Mouse (Mus musculus) erythroblast, adult 5-6 weeks (primary cell): ENCODE results near the gene Lyl1. TPM values are rescaled to one million over a fixed set of nuclear protein-coding genes. Genes with fewer than 3 reads are reported as not detected.

Source experiments
- ATAC-seq: replicated peaks from 2 replicates; pipeline ENCODE4 v1.8.0; 2016; ENCODE audit warnings: moderate number of reproducible peaks, mild to moderate bottlenecking, moderate TSS enrichment, inconsistent platforms; ENCODE audit not compliant: poor library complexity, low FRiP score, severe bottlenecking
- total RNA-seq, 2 experiments: library from RNA; stranded (forward) in 1 of 2; stranded (reverse) in 1 of 2; fragments of 150-400 nt in 1 of 2; fragments of 200-764, 138-1000 nt in 1 of 2; gene quantifications; 2 replicates each; pipeline versions ENCODE4 v1.2.3 to v1.2.4; 2015 to 2017; ENCODE audit warnings: low replicate concordance in 2 of 2

The Lyl1 gene
- total RNA-seq (2015; ENCODE audit: low replicate concordance) (37.4 and 40.3 TPM in 2 replicates), total RNA-seq (2017; ENCODE audit: low replicate concordance) (43.1 and 44.2 TPM in 2 replicates)

DNA sequence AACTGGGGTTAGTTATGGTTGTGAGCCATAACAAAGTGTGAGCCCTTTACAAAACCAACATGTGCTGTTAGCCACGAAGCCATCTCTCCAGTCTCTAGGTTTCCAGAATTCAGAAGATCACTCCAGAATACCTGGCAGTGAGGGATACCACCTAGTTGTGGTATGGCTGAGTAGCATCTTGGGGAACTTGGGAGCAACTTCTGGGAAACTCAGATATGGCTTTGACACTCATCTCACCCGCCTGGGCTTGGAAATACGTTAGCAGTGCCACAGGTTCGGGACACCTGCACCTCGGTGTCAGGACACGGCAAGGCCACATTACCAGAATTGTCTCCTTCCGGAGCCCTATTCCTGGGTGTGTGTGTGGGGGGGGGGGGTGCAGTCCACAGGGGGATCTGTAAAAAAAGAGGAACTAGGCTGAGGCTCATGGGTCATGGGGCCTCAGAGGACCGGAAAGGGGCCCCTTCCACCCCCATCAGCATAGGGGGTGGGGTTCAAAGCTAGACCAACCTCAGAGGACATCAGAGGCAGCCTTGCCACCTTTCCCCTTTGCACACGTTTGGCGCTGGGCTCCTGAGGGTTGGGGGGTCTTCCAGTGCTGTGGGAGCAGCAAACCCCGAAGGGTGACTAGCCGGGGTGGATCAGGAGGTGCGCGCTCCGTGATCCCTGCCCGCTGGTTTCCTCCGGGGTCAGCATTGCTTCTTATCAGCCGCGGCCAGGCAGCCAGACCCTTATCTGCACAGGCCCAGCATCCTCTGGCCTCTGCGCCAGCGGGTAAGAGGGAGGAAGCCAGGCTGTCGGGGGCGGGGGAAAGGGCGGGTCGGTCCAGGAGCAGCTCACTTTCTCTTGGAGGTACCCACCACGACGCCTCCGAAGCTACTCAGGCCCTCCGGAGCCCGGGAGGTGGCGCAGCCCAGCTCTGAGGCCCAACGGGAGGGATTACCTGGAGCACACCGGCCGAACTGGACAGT, at the start of gene Lyl1:
TSS of gene Lyl1 (plus strand) at position 517 of the 971 bp plus-strand sequence.
- ATAC-seq = peak; percentile 68

DNA sequence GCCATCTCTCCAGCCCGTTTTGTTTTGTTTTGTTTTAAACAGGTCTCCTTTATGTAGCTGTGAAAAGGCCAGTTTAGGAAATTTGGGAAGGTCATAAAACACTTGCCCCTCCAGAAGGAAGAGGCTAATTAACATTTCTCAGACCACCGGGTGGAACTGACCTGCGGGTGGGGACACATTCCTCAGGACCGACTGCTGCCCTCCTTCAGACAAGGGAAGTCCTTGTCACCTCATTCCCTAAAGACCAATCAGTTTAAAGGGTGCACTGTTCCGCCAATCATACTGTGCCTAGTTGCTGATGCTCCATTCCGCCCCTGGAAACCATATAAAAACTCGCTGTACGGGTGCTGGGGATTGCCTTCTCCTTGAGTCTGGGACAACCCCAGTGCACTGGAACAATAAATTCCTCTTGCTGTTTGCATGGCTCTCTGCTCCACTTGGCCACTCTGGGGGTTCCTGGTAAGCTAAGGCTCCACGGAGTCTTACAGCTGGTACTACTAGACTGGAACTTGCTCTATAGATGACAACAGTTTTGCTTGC, 48.1 kb upstream of the Lyl1 start:
- no peak for ATAC-seq

DNA sequence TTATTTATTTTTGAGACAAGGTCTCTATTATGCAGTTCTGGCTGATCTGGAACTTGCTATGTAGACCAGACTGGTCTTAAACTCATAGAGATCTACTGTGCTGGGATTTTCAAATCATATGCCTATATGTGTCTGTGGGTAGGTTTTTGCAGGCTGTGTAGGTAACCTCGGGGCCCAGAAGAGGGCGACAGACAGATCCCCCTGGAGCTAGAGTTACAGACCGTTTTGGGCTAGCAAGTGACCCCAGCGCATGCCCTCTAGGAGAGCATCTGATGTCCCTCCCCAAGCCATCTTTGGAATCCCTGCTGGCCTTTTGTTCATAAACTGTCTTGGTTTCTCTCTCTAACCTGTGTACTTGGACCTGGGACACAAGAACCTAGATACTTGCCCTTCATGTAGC, 46.7 kb upstream of the Lyl1 start:
- ATAC-seq = no peak

DNA sequence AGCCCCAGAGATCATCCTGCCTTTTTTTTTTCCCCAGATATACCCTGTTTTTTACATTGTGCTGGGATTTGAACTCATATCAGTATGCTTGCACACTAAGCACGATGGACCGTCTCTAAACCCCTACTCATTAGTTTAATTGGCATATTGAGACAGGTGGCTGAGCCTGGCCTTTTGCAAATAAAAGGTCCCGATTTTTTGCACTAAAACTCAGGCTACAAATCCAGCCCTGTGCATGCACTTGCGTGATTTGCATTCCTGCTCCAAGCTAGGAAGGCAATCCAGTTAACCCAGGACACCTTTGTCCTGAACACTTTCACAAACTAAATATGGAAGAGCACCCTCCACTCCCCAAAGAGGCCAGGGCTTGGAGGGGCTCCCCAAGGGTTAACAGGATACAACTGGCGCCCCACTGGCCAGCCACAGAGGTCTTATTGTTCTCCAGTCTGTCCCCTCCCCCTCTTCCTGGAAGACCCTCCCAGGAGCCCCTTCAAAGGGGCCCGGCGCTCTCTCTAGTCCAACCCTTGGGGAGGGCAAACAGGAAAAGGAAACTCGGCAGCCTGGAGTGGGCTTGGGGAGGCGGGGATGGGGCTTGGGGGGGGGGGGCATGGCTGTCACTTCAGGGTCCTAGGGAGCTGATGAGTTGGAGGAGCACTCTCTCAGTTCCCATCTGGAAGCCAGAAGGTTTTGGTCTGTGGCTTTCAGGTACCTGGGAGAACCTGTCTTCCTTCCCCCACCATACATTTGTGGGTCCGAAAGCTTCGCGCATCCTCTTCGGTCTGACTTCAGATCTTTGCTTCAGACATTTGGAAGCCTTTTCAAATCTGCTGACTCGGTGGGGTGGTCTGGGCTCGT, 45.7 kb upstream of the Lyl1 start:
- no peak for ATAC-seq

DNA sequence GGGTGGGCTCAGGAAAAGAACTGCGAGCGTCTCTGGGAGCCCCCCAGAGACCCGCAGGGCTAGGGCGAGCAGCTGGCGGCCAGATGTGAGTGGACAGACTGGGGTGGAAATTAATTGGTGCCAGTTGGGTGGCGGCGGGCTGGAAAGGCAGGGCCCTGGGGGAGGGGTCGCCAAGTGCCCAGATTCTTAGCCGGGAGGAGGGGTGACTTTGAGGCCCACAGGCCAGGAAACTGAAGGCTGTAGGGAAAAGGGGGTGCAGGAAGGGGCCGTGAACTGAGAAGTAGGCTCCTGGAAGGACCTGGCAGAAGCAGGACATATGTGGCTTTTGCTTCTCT, 45.1 kb upstream of the Lyl1 start:
- 0 out of 2 replicates have a peak, but pooled peaks have one; percentile 2 for ATAC-seq

DNA sequence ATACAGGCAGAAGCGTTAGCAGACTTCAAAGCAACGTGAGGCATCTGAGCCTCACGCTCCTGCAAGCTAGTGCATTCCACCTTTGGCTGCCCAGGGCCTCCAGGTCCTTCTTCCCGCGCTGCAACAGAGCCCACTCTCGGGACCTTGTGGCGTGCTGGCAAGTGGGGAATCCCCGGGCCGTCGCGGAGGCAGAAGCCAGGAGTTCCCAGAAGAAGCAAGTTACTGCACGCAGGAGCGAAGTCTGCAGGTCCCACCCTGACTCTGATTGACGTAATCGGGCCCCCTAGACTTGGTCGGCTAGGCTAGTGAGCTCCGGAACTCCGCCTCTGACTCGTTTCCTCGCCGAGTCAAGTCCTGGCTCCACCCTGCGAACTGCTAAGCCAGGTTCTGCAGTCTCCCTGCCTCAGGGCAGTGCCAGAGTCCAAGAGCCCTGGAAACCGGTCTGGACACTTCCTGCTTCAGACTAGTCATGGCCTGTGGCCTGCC, 44.6 kb upstream of the Lyl1 start:
- peak; percentile 71 for ATAC-seq

DNA sequence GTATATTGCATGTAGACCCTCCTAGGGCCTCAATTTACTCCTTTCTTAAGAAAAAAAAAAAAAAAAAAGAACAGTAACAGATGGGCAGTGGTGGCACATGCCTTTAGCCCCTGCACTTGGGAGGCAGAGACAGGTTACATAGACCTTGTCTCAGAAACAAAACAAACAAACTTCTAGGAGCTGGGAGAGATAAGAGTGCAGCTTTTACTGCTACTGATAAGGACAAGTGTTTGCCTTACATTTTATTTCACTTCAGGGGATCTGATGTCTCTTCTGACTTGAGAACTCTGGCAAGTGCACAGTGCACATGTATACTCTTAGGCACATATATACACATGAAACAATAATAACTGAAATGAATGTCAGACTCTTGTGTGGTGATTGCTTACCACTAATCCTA, 44.1 kb upstream of the Lyl1 start:
- no peak for ATAC-seq

DNA sequence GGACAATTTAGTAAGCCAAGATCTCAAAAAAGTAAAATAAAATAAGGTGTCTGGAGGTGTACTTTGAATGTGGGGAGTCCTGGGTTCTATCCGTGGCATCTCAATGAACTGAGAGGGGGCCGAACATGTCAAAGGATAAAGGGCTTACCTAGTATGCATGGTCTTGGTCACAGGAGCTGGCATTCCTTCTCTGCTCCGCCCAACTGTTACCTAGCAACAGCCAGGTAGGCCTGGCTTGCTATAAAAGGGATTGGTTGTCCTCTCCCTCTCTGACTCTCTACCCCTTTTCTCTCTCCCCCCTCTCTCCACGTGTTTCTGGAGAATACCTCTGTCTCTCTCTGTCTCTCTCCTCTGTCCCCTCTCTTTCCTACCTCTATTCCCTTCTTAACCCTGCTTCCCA, 43.6 kb upstream of the Lyl1 start:
- ATAC-seq = no peak

DNA sequence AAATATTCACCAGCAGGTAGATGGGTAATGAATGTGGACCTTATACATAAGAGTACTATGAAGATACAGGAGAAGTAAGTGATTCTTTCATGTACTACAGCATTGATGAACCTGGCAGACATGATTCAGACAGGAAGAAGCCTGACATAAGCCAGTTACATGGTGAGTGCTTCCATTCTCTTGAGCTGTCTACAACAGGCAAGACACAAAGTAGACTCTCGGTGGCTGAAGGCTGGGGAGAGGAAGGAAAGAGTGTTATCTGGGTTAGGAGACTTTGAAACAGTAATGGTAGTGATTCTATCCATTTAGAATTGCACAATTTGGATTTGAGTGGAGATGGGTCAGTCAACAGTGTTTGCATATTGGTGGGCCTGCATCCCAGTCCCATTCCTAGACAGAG, 42.3 kb upstream of the Lyl1 start:
- no peak for ATAC-seq

DNA sequence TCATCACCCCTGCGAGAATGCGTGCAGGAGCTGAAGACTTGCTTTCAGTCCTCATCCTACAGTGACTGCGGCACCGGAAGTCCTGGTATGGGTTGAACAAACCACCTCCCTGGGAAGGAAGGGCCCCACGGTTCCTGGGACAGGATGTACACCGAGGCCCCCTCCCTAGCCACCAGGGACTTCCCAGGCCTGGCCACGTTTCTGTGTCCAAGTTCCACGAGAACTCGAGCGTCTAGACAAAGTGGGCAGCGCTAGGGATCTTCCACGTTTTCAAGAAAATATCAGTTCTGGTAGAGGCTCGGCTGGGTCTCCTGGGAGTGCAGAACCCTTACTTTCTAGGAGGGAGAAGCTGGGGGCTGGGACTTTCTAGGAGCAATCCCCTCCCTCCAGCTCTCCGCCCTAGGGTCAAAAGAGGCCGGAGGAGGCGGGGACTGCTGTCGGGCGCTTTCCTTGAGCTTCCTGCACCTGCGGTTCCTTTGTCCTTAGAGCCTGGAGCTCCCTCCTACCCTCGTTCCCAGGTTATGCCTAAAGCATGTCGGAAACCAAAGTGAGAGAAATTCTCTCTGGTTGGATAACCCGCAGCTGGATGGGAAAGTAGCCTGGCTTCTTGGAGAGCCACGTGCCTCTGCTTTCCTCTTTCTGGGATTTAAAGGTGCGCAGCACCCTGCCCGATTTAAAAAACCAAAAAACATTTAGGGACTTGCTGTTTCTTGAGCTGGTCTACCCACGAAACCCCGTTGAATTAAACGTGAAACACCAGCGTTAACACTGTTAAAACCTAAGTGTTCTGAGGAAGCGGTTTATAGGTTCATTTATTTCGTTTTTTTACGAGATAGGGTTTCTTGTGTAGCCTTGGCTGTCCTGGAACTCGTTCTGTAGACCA, 41.1 kb upstream of the Lyl1 start:
- ATAC-seq = no peak

DNA sequence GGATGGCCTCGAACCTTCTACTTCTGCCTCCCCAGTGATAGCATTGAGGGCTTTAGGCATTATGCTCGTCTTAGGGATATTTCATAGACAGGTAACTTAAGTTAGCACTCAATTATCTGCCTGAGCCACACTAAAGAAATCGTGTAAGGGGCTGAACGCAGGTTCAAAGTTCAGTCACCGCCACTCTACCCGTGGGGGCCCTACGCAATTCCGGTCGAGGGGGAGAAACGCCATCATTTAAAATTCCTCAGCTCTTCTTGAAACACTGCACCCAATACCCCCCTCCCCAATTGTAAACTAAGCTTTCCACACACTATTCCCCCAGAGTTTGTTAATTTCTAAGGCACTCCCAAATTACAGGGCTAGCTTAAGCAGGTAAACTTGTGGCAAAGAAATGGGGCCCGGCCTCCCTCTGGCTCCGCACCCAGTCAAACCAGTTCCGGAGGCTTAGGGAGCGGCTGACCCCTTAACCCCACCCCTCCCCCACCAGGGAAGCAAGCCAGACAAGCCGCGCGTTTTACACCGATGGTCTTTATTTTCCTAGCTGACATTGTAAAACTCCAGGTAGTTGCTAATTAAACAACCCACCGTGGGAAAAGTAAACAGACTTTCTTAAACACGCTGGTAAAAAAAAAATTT, 40.3 kb upstream of the Lyl1 start:
- ATAC-seq = no peak

DNA sequence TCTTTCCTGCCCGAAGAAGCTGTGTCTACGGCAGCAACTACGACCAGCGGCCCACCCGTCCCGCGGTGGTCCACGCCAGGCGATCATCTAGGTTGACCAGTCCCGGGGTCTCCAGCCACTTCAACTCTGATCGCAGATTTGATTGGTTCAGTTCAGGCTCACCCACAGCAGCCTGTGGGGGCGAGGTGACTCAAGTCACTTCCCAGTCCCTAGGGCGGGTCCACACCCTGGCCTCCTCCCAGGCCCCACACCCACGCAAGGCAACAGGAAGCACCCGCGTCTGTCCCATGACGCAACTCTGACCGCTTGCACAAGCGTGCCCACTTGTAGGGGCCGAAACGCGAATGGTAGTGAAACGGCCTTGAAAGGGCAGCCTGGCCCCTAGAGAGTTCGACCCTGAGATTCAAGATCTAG, 39.8 kb upstream of the Lyl1 start:
- ATAC-seq = peak; percentile 51

DNA sequence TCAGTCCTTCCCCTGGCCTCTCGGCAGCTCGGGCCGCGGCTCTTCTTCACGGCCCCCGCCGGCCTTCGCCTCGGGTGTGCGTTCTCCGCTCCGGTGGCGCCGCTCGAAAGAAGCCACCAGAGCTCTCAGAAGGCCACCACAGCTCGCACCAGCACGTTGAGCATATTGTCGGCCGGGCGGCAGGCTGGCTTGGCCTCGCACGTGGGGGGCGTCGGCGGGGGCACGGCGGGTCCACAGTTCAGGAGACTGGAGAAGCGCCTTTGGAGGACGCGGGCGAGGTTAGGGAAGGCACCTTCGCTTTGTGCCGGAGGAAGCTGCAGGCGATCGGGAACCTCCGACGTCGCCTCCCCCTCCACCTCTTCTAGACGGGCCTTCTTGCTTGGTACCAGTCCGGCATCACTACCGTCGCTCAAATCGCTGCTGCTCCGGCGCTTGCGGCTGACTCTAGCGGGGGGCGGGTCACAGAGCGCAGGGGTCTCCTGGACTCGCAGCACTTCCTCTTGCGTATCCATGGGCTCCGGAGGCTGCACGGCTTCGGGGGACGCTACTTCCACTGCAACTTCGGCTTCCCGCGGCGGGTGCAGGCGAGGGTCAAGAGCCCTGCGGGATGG, 39.2 kb upstream of the Lyl1 start:
- ATAC-seq = 0 out of 2 replicates have a peak, but pooled peaks have one; percentile 0

DNA sequence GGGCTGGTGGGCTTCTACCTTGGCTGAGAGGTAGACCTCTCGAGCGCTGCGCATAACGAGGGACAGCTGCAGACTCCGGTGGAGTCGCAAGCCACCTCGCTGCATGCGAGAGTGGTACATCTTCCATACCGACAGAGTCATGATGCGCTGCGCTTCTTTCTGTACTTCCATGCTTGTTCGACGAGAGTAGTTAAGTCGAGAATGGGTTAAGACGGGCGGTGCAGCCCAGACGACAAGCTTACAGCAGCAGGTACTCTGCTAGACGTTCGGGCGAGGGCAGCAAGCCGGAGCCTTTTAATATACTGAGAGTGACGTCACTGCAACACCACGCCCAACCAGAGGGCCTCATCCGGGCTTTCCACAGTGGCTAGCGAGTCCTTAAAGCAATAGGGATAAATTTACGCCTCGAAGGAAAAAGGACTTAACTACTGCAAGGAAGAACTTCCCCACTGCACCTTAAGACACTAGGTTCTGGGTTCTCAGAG, 38.6 kb upstream of the Lyl1 start, which contains the start of gene Ier2:
TSS of gene Ier2 (minus strand) at position 272 of the 485 bp plus-strand sequence.
- ATAC-seq = peak; percentile 70

DNA sequence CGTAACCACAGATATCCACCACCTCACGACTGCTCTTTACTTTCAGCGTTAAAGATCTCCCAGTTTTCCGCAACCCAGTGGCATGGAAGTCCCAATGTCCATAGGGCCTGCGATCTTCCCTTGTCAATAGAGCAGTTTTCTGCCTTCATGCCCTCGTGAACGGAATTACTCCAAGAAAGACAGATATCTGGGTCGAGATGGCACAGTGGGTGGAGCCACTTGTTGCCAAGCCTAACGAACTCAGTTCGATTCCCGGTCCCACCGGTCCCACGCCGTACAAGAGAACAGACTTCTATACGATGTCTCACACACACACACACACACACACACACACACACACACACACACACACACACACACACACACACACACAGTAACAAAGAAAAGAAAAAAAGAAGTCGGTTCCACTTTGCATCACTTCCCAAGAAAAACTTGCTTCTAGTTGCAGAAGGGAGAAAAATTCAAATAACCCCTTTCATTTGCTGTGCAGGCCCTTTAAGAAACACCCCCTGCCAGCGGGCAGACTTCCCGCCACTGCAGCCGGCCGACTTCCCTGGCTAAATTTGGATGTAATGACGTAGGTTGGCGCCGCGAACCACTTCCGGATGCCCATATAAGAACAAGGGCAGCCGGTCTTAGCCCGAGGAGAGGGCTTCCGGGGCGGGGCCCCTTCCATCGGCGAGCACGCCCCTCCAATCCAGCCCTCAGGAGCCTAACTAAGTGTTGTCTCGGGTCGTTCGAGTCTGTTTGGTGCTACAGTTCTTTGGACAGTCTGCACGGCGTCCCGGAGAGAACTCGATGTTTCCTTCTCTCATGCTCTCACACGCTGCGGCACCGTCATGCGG, 37.6 kb upstream of the Lyl1 start:
- ATAC-seq = peak; percentile 62

DNA sequence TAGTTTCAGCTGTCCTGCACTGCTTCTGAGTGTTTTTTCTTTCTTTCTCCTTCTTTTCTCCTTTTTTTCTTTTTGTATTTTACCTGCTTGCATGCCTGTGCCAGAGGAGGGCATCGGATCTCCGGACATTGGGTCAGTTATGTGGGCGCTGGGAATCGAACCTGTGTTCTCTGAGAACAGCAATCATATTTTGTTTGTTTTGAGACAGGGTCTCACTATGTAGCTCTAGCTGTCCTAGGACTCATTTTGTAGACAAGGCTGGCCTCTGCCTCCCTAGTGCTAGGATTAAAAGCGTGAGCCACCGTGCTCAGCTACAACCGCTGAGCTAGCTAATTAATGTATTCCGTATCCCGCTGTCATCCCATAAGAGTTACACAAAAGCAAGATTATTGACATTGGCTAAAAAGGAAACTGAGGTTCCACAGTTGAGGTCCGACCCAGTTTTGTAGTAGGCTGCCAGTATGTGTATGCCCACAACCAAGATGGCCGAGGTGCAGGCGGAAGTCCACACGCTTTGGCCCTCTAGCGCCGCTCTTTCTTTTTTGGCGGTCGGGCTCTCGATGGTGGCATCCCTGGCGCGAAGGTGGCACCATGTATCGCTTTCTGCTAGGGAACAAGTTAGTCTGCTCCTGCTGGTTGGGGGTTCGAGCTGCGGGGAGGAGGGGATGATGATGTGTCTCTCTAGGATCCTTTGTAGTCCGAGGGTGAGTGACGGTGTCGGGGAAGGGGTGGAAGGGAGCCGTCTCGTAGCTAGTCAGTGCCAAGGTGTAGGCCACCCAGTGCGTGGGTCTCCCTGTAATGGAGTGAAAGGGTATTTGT, 36.5 kb upstream of the Lyl1 start:
- peak; percentile 67 for ATAC-seq
